Mouse (Mus musculus): ENCODE measurements around the gene Bahd1.
A peak's percentile ranks its signal among the peaks of the same experiment; 100 is the strongest.

Bahd1 gene

DNA sequence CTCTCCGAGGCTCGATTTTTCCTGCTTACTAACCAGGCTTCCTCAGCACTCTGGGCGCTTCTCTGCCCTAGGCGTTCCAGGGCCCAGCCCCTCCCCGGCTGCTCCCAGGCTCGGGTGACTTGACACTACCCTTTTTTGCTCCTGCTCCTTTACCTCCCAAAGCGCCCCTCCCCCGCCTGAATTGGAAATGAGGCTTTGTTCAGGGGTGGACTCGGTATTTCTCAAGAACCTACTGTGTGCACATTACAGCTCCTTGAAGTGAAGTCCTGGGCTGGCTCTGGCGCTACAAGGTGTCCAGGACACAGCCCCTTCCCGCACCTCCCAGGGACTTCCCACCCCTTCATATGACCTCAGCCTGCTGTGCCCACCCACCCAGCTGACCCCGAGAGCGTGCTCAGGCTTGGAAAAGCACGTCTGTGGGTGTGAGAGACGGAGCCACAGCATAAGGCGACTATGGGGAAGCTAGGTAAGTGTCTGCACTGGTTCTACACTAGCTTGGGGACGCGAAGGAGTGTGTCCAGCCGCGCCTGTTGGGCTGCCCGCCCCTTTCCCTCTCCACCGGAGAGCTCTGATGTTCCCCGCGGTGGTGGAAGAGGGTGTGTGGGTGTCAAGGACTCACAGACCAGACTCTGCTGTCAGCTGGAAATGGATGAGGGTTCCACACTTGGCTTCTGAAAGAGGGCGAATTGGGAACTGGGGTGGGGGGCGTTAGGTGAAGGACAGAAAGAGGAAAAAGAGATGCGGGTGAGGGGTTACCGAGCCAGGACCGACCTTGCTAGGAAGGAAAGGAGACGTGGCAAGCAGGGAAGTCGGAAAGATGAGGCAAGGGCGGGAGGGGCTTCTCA, at the start of gene Bahd1:
Bahd1 (plus strand) TSS at position 397 of the 845 bp plus-strand sequence.
- DNase-seq, result peak; percentile 69

GRCm38 (mm10) chr2:118851756-118852155, 48.4 kb upstream of the Bahd1 start:
- DNase-seq, result no peak

- DNase-seq, result peak; percentile 94
Observed at GRCm38 (mm10) chr2:118861454-118862339, 38.5 kb upstream of the Bahd1 start, which contains the start of gene Ivd. Gene Ivd (plus strand): TSS chr2:118861954.

GRCm38 (mm10) chr2:118862340-118862675, 37.9 kb upstream of the Bahd1 start:
- no peak for DNase-seq

DNA sequence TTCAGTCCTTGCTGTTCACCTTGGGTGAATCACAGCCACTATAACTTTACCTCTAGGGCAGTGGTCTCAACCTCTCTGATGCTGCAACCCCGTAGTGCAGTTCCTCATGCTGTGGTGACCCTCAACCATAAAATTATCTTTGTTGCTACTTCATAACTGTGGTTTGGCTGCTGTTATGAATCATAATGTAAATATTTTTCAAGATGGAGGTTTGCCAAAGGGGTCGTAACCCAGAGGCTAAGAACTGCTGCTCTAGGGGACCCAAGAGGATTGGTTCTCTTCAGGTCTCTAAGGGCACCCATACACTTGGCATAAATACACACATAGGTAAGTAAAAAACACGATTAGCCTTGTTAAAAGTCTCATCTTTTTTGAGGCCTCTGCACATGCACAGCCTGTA, 29.6 kb upstream of the Bahd1 start:
- no peak for DNase-seq

- DNase-seq, result no peak
Observed at GRCm38 (mm10) chr2:118871032-118871431, 29.1 kb upstream of the Bahd1 start.

- no peak for DNase-seq
Observed at GRCm38 (mm10) chr2:118873018-118873417, 27.2 kb upstream of the Bahd1 start.

GRCm38 (mm10) chr2:118873890-118874430, 26.2 kb upstream of the Bahd1 start:
- peak; percentile 58 for DNase-seq

GRCm38 (mm10) chr2:118875316-118875715, 24.9 kb upstream of the Bahd1 start:
- DNase-seq, result no peak

- DNase-seq, result no peak
Observed at GRCm38 (mm10) chr2:118876453-118876852, 23.7 kb upstream of the Bahd1 start.

DNA sequence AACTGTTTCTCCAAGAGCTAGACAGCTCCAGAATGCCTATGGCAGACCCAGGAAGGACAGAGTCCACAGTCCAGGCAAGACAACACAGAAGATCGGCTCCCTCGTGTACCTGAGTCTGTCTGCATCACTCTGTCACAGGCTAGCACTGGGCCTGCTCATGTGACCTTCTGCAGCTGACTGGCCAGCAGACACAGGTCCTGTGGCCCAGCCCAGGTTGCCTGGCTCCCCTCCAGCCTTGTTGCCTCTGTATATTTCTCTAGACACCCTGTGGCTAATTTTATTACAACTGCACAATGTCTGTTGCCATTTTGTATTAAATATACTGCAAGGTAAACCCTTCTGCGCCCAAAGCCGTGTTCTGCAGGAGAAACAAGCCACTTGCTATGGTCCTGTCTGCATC, 19.2 kb upstream of the Bahd1 start:
- no peak for DNase-seq

- no peak for DNase-seq
Observed at GRCm38 (mm10) chr2:118881956-118882355, 18.2 kb upstream of the Bahd1 start.

DNA sequence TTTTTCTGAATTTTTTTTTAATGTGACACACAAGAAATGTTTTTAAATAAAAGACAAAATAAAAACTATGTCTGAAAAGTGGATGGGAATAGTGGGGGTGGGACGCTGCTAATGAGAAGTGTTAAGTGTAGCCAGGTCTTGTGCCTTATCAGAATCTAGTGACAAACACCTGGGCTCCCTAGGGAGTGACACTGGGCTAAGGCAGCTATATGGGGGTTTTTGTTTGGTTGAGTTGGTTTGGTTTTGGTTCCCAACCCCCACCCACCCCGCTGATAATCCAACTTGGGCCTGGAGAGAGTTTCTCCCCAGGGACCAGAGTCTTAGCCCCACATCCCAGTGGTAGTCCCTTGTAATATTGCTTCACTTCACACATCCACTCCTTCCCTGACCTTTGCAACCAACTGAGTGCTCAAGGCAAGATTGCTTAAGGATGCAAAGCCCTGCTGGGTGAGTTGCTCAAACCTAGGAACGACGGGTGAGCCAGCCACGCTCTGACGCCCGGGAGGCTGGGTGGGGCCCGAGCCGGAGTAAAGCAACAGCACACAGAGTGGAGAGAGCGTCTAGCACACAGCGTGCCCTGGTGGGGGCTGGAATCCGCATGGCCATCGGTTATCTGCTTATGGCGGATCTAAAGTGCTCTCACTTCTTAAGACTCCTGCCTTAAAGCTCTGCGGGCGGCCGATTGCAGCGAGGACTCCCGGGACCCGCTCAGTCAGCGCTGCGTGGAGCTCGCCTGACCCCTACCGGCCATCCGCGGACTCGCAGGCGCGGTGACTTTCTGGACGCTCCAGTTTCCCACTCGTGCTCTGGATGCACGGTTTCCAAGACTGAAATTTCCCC, 17.1 kb upstream of the Bahd1 start:
- peak; percentile 86 for DNase-seq

- DNase-seq, result no peak
Observed at GRCm38 (mm10) chr2:118887440-118887839, 12.7 kb upstream of the Bahd1 start.

DNA sequence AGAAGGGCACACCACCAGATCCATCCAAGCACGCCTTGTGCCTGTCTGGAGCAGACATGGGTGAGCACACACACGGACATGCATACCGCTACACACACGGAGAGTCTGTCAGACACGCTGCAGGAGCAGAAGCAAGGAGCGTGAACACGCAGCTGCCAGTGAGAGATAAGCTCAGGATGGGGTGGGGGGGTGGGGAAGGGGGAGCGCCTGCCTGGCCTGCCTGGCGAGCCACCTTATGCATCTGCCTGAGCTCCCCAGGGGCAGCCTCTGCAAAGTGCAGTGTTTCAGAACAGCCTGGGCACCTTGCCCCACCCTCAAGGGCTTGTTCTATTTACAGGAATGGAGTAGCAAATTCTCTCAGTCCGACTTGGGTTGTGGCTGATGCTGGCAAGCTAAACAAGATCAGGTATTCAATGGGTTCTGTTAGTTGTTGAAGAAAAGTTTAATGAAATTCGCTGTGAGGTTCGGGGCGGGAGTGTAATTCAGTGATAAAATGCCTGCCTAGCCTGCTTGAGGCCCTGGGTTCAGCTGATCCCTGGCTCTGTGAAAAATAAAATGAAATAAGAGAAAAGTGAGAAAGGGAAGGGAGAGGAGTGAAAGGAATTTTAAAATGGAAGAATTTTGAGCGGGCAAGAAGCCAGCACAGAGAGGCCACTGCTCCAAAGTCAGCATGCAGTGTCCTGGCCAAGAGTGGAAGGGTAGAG, 12.2 kb upstream of the Bahd1 start:
- no peak for DNase-seq

DNA sequence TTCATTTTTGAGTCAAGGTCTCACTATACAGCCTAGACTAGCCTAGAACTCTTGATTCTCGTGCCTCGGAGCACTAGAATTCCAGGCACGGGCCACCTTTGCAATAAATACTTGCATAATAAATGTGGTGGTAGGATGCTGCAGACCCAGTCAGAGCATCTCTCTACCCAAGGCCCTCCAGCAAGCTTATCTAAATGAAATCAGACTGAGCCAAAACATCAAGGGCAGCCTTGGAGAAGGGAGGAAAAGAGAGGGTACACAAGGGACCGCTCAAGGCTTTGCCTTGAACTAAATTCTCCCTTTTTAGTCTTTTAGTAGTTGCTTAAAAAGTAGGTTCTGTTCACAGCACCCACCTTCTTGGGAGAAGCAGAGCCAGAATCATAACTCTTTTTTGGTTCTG, 9.0 kb upstream of the Bahd1 start:
- no peak for DNase-seq

- DNase-seq, result peak; percentile 63
Observed at GRCm38 (mm10) chr2:118895990-118896913, 3.9 kb upstream of the Bahd1 start.

- peak; percentile 63 for DNase-seq
Observed at GRCm38 (mm10) chr2:118896914-118897291, 3.3 kb upstream of the Bahd1 start.

- peak; percentile 52 for DNase-seq
Observed at GRCm38 (mm10) chr2:118897392-118897791, 2.8 kb upstream of the Bahd1 start.

GRCm38 (mm10) chr2:118897808-118898207, 2.4 kb upstream of the Bahd1 start:
- no peak for DNase-seq

GRCm38 (mm10) chr2:118898771-118899170, 1.4 kb upstream of the Bahd1 start:
- no peak for DNase-seq
